Mouse (Mus musculus): ENCODE data around the gene Depdc7. TPM values are rescaled to one million over a fixed set of nuclear protein-coding genes. Genes with fewer than 3 reads are reported as not detected.

Gene Depdc7
- 2.8 and 3.1 TPM in 2 replicates for polyA plus RNA-seq (2011; ENCODE audit: insufficient read length, low read depth, missing spikeins)

- peak within 1 kb of the TSS; percentile 74 for H3K4me3 ChIP-seq (ENCODE audit: insufficient read depth, low read length)
- no peak for TF ChIP-seq CTCF (IDR thresholded peaks at IDR 0.05; ENCODE audit: borderline replicate concordance, insufficient read depth, low read length)
- TF ChIP-seq POLR2A (IDR thresholded peaks at IDR 0.05; ENCODE audit: low read depth, low read length): peak; percentile 60
- no peak within 1 kb of the TSS for H3K27ac ChIP-seq (ENCODE audit: insufficient read depth, low read length)
- no peaks in the 10 kb centered on the region; the same call in 1 of the 2 replicates for H3K4me1 ChIP-seq (ENCODE audit: control insufficient read depth, insufficient read depth, low read length)
Measured at GRCm38 (mm10) chr2:104742741-104743064, at the start of gene Depdc7. TSS of gene Depdc7 (minus strand) at chr2:104742878.

- H3K4me1 ChIP-seq (ENCODE audit: control insufficient read depth, insufficient read depth, low read length): no peaks in the 10 kb centered on the region
- H3K4me3 ChIP-seq (ENCODE audit: insufficient read depth, low read length): no peak overlapping the region
- TF ChIP-seq POLR2A (IDR thresholded peaks at IDR 0.05; ENCODE audit: low read depth, low read length) (no peak), CTCF (IDR thresholded peaks at IDR 0.05; ENCODE audit: borderline replicate concordance, insufficient read depth, low read length) (no peak)
- H3K27ac ChIP-seq (ENCODE audit: insufficient read depth, low read length): no peak overlapping the region
Measured at GRCm38 (mm10) chr2:104774763-104775162, 32.1 kb upstream of the Depdc7 start.

GRCm38 (mm10) chr2:104768697-104769096, 26.0 kb upstream of the Depdc7 start:
- peaks cover 3% of the 10 kb centered on the region for H3K4me1 ChIP-seq (ENCODE audit: control insufficient read depth, insufficient read depth, low read length)
- no peak for TF ChIP-seq POLR2A (IDR thresholded peaks at IDR 0.05; ENCODE audit: low read depth, low read length)
- TF ChIP-seq CTCF (IDR thresholded peaks at IDR 0.05; ENCODE audit: borderline replicate concordance, insufficient read depth, low read length): no peak
- H3K27ac ChIP-seq (ENCODE audit: insufficient read depth, low read length): no peak overlapping the region
- H3K4me3 ChIP-seq (ENCODE audit: insufficient read depth, low read length): no peak overlapping the region

GRCm38 (mm10) chr2:104764018-104764417, 21.3 kb upstream of the Depdc7 start:
- H3K4me3 ChIP-seq (ENCODE audit: insufficient read depth, low read length): no peak overlapping the region
- no peak overlapping the region for H3K27ac ChIP-seq (ENCODE audit: insufficient read depth, low read length)
- H3K4me1 ChIP-seq (ENCODE audit: control insufficient read depth, insufficient read depth, low read length): peaks cover 3% of the 10 kb centered on the region
- no peak for TF ChIP-seq CTCF (IDR thresholded peaks at IDR 0.05; ENCODE audit: borderline replicate concordance, insufficient read depth, low read length)
- no peak for TF ChIP-seq POLR2A (IDR thresholded peaks at IDR 0.05; ENCODE audit: low read depth, low read length)

GRCm38 (mm10) chr2:104763134-104763703, 20.5 kb upstream of the Depdc7 start:
- H3K27ac ChIP-seq (ENCODE audit: insufficient read depth, low read length): peak overlapping the region; percentile 43
- peaks cover 3% of the 10 kb centered on the region for H3K4me1 ChIP-seq (ENCODE audit: control insufficient read depth, insufficient read depth, low read length)
- no peak overlapping the region for H3K4me3 ChIP-seq (ENCODE audit: insufficient read depth, low read length)
- TF ChIP-seq CTCF (IDR thresholded peaks at IDR 0.05; ENCODE audit: borderline replicate concordance, insufficient read depth, low read length) (no peak), POLR2A (IDR thresholded peaks at IDR 0.05; ENCODE audit: low read depth, low read length) (no peak)

- no peak overlapping the region for H3K4me3 ChIP-seq (ENCODE audit: insufficient read depth, low read length)
- H3K4me1 ChIP-seq (ENCODE audit: control insufficient read depth, insufficient read depth, low read length): no peaks in the 10 kb centered on the region
- TF ChIP-seq CTCF (IDR thresholded peaks at IDR 0.05; ENCODE audit: borderline replicate concordance, insufficient read depth, low read length): no peak
- TF ChIP-seq POLR2A (IDR thresholded peaks at IDR 0.05; ENCODE audit: low read depth, low read length): no peak
- H3K27ac ChIP-seq (ENCODE audit: insufficient read depth, low read length): no peak overlapping the region
Measured at GRCm38 (mm10) chr2:104750611-104751010, 7.9 kb upstream of the Depdc7 start.

GRCm38 (mm10) chr2:104748652-104749183, 6.0 kb upstream of the Depdc7 start:
- no peak overlapping the region for H3K27ac ChIP-seq (ENCODE audit: insufficient read depth, low read length)
- no peak overlapping the region for H3K4me3 ChIP-seq (ENCODE audit: insufficient read depth, low read length)
- no peaks in the 10 kb centered on the region for H3K4me1 ChIP-seq (ENCODE audit: control insufficient read depth, insufficient read depth, low read length)
- TF ChIP-seq CTCF (IDR thresholded peaks at IDR 0.05; ENCODE audit: borderline replicate concordance, insufficient read depth, low read length): no peak
- TF ChIP-seq POLR2A (IDR thresholded peaks at IDR 0.05; ENCODE audit: low read depth, low read length): no peak

- H3K4me3 ChIP-seq (ENCODE audit: insufficient read depth, low read length): no peak overlapping the region
- no peaks in the 10 kb centered on the region for H3K4me1 ChIP-seq (ENCODE audit: control insufficient read depth, insufficient read depth, low read length)
- no peak for TF ChIP-seq CTCF (IDR thresholded peaks at IDR 0.05; ENCODE audit: borderline replicate concordance, insufficient read depth, low read length)
- TF ChIP-seq POLR2A (IDR thresholded peaks at IDR 0.05; ENCODE audit: low read depth, low read length): no peak
- no peak overlapping the region for H3K27ac ChIP-seq (ENCODE audit: insufficient read depth, low read length)
Measured at GRCm38 (mm10) chr2:104746251-104746650, 3.6 kb upstream of the Depdc7 start.

GRCm38 (mm10) chr2:104743971-104744370, 1.3 kb upstream of the Depdc7 start:
- no peak overlapping the region for H3K27ac ChIP-seq (ENCODE audit: insufficient read depth, low read length)
- TF ChIP-seq CTCF (IDR thresholded peaks at IDR 0.05; ENCODE audit: borderline replicate concordance, insufficient read depth, low read length) (no peak), POLR2A (IDR thresholded peaks at IDR 0.05; ENCODE audit: low read depth, low read length) (no peak)

GRCm38 (mm10) chr2:104743160-104743559, 482 bp upstream of the Depdc7 start:
- no peak overlapping the region for H3K27ac ChIP-seq (ENCODE audit: insufficient read depth, low read length)
- no peaks in the 10 kb centered on the region; the same call in 1 of the 2 replicates for H3K4me1 ChIP-seq (ENCODE audit: control insufficient read depth, insufficient read depth, low read length)
- TF ChIP-seq CTCF (IDR thresholded peaks at IDR 0.05; ENCODE audit: borderline replicate concordance, insufficient read depth, low read length) (no peak), POLR2A (IDR thresholded peaks at IDR 0.05; ENCODE audit: low read depth, low read length) (no peak)
- H3K4me3 ChIP-seq (ENCODE audit: insufficient read depth, low read length): peak overlapping the region; percentile 74

More at GRCm38 (mm10) chr2:104743971-104744370, 1.3 kb upstream of the Depdc7 start:
- Histone ChIP-seq H3K4me3 (ENCODE audit: insufficient read depth, low read length) (no peak overlapping the region), H3K4me1 (ENCODE audit: control insufficient read depth, insufficient read depth, low read length) (no peaks in the 10 kb centered on the region; the same call in 1 of the 2 replicates)
